Mouse (Mus musculus): ENCODE measurements around the gene Zfp831. TPM values are rescaled to one million over a fixed set of nuclear protein-coding genes. Genes with fewer than 3 reads are reported as not detected.
A peak's percentile ranks its signal among the peaks of the same experiment; 100 is the strongest.

Zfp831 gene
- total and polyA plus RNA-seq, 3 experiments = 1.4 to 4.1 TPM; not detected in 1

- no peak for TF ChIP-seq CHD1 (IDR thresholded peaks at IDR 0.05; ENCODE audit: low read depth, low read length)
Measured at GRCm38 (mm10) chr2:174621881-174622280, 21.5 kb upstream of the Zfp831 start (continued).

- DNase-seq (ENCODE audit: low read depth, low spot score) = peak; percentile 70
- peak overlapping the region; percentile 51 for H3K27ac ChIP-seq (ENCODE audit: control insufficient read depth, low read depth, low read length)
- H3K4me3 ChIP-seq (ENCODE audit: control insufficient read depth in 1 of 2, insufficient read depth in 1 of 2, low read depth in 2 of 2, low read length in 2 of 2) = no peak overlapping the region
- H3K9me3 ChIP-seq (replicated peaks; ENCODE audit: insufficient read depth, low read length) = no peaks in the 10 kb centered on the region
- no peaks in the 10 kb centered on the region for H3K27me3 ChIP-seq (ENCODE audit: control insufficient read depth in 1 of 2, insufficient read depth in 2 of 2, low read length in 2 of 2)
- H3K4me1 ChIP-seq (ENCODE audit: control insufficient read depth in 1 of 2, insufficient read depth in 2 of 2, low read length in 2 of 2) = peaks cover 21 to 44% of the 10 kb centered on the region in 2 experiments
- peaks cover 0 to 31% of the 10 kb centered on the region in 2 experiments; a peak in 2 of 4 replicates for H3K36me3 ChIP-seq (ENCODE audit: control insufficient read depth in 1 of 2, insufficient read depth in 2 of 2, low read length in 2 of 2)
- no peaks in the 10 kb centered on the region; the same call in 1 of the 2 replicates for H3K79me2 ChIP-seq (ENCODE audit: control insufficient read depth, insufficient read depth, low read length, poor library complexity)
- H3K9ac ChIP-seq (ENCODE audit: control insufficient read depth, low read depth, low read length, poor library complexity, severe bottlenecking) = no peak overlapping the region
- TF ChIP-seq ZKSCAN1 (IDR thresholded peaks at IDR 0.05; ENCODE audit: low read depth, low read length) = no peak
- TF ChIP-seq E2F4 (IDR thresholded peaks at IDR 0.05; ENCODE audit: borderline replicate concordance, low read depth, low read length) = no peak
- no peak for TF ChIP-seq USF2 (IDR thresholded peaks at IDR 0.05; ENCODE audit: borderline replicate concordance in 1 of 2, insufficient read depth in 1 of 2, low read depth in 1 of 2, low read length in 2 of 2)
- TF ChIP-seq USF1 (IDR thresholded peaks at IDR 0.05; ENCODE audit: low read depth, low read length) = no peak
- TF ChIP-seq TCF12 (IDR thresholded peaks at IDR 0.05; ENCODE audit: low read depth, low read length) = peak; percentile 56
- TF ChIP-seq MAZ (IDR thresholded peaks at IDR 0.05; ENCODE audit: low read depth, low read length) = no peak
- peak; percentile 39; the same call in 1 of the 2 replicates for TF ChIP-seq ETS1 (IDR thresholded peaks at IDR 0.05; ENCODE audit: low read depth, low read length)
- no peak; the same call in 1 of the 2 replicates for TF ChIP-seq MXI1 (IDR thresholded peaks at IDR 0.05; ENCODE audit: low read depth, low read length)
- TF ChIP-seq ZC3H11A (IDR thresholded peaks at IDR 0.05; ENCODE audit: low read depth, low read length) = no peak
- peak; percentile 58; the same call in 1 of the 2 replicates for TF ChIP-seq ELF1 (IDR thresholded peaks at IDR 0.05; ENCODE audit: low read depth, low read length)
- no peak for TF ChIP-seq TBP (IDR thresholded peaks at IDR 0.05; ENCODE audit: low read depth, low read length)
- no peak for TF ChIP-seq POLR2A (IDR thresholded peaks at IDR 0.05; ENCODE audit: control insufficient read depth in 1 of 2, insufficient read depth in 1 of 2, low read depth in 1 of 2, low read length in 2 of 2, poor library complexity in 1 of 2)
- peak; percentile 72 for TF ChIP-seq SIN3A (IDR thresholded peaks at IDR 0.05; ENCODE audit: low read length)
- 0 out of 2 replicates have a peak, but pooled peaks have one; percentile 33 for TF ChIP-seq MYB (IDR thresholded peaks at IDR 0.05; ENCODE audit: low read depth, low read length)
- TF ChIP-seq GABPA (IDR thresholded peaks at IDR 0.05; ENCODE audit: low read depth, low read length) = no peak
- TF ChIP-seq TAL1 (IDR thresholded peaks at IDR 0.05; ENCODE audit: low read length) = peak; percentile 33
- no peak for TF ChIP-seq HCFC1 (IDR thresholded peaks at IDR 0.05; ENCODE audit: low read depth, low read length)
- peak; percentile 44 for TF ChIP-seq RAD21 (IDR thresholded peaks at IDR 0.05; ENCODE audit: low read depth, low read length)
- peak in 1 of 3 experiments; percentile 32; a peak in 2 of 6 replicates for TF ChIP-seq CTCF (IDR thresholded peaks at IDR 0.05 in 2 of 3, conservative IDR thresholded peaks at IDR 0.05 in 1 of 3; ENCODE audit: control insufficient read depth in 1 of 3, insufficient read depth in 1 of 3, low read depth in 2 of 3, low read length in 3 of 3, poor library complexity in 1 of 3, severe bottlenecking in 1 of 3)
- TF ChIP-seq EP300 (IDR thresholded peaks at IDR 0.05; ENCODE audit: low read depth in 1 of 2, low read length in 2 of 2) = peak; percentile 25 to 83; a peak in 3 of 4 replicates
- TF ChIP-seq NELFE (IDR thresholded peaks at IDR 0.05; ENCODE audit: low read depth, low read length) = no peak
- TF ChIP-seq ZNF384 (IDR thresholded peaks at IDR 0.05; ENCODE audit: low read depth, low read length) = no peak
- TF ChIP-seq GATA1 (IDR thresholded peaks at IDR 0.05; ENCODE audit: low read depth, low read length) = peak; percentile 81
- TF ChIP-seq KAT2A (conservative IDR thresholded peaks at IDR 0.05; ENCODE audit: low read depth, low read length) = no peak
- TF ChIP-seq NRF1 (IDR thresholded peaks at IDR 0.05; ENCODE audit: insufficient read depth, low read depth, low read length, poor library complexity, severe bottlenecking) = no peak
- TF ChIP-seq ZMIZ1 (IDR thresholded peaks at IDR 0.05; ENCODE audit: low read depth, low read length) = no peak
- no peak for TF ChIP-seq BHLHE40 (IDR thresholded peaks at IDR 0.05; ENCODE audit: borderline replicate concordance, low read depth, low read length)
- peak; percentile 56; the same call in 1 of the 2 replicates for TF ChIP-seq MYC (IDR thresholded peaks at IDR 0.05; ENCODE audit: low read depth, low read length)
- TF ChIP-seq CHD1 (IDR thresholded peaks at IDR 0.05; ENCODE audit: low read depth, low read length) = no peak
- peak; percentile 37; the same call in 1 of the 2 replicates for TF ChIP-seq RCOR1 (IDR thresholded peaks at IDR 0.05; ENCODE audit: low read depth, low read length)
- no peak for TF ChIP-seq MEF2A (IDR thresholded peaks at IDR 0.05; ENCODE audit: extremely low read depth, insufficient replicate concordance, low read depth, low read length, poor library complexity, severe bottlenecking)
- no peak for TF ChIP-seq POLR2AphosphoS2 (IDR thresholded peaks at IDR 0.05; ENCODE audit: low read length)
- TF ChIP-seq POLR2AphosphoS5 (IDR thresholded peaks at IDR 0.05; ENCODE audit: borderline replicate concordance, low read depth, low read length) = no peak
- TF ChIP-seq MAFK (IDR thresholded peaks at IDR 0.05; ENCODE audit: borderline replicate concordance, low read depth, low read length) = no peak
- peak; percentile 62 for TF ChIP-seq MAX (IDR thresholded peaks at IDR 0.05; ENCODE audit: low read length)
Measured at GRCm38 (mm10) chr2:174624430-174624829, 18.9 kb upstream of the Zfp831 start.
